Mouse (Mus musculus) activated CD4-positive, CD25-positive, alpha-beta regulatory T cell, adult 4 months (primary cell): ENCODE results near the gene Erf. TPM values are rescaled to one million over a fixed set of nuclear protein-coding genes. Genes with fewer than 3 reads are reported as not detected.
A peak's percentile ranks its signal among the peaks of the same experiment; 100 is the strongest.

Source experiments
- ATAC-seq: one replicate; pipeline ENCODE4 v1.8.0; 2017
- polyA plus RNA-seq, 2 experiments: library from polyadenylated mRNA; unstranded; fragments of 100-300 nt; shearing (Covaris generic); gene quantifications; one replicate each; pipeline ENCODE4 v1.2.1; 2017

Erf gene
- polyA plus RNA-seq, 2 experiments from 2014 or later: 0.28 to 0.38 TPM

GRCm38 (mm10) chr7:25237249-25238014 lies 13.1 kb downstream of the Erf start, which contains the start of gene Gsk3a:
Gsk3a (minus strand) TSS chr7:25237851.
- peak; percentile 65 for ATAC-seq

GRCm38 (mm10) chr7:25235526-25235925 lies 15.0 kb downstream of the Erf start:
- ATAC-seq: no peak

GRCm38 (mm10) chr7:25233061-25233460 lies 17.5 kb downstream of the Erf start:
- ATAC-seq: no peak

- ATAC-seq: no peak
These were observed 18.4 kb downstream of the Erf start for GRCm38 (mm10) chr7:25232101-25232648.

- no peak for ATAC-seq
These were observed 19.8 kb downstream of the Erf start for GRCm38 (mm10) chr7:25230690-25231285.

- no peak for ATAC-seq
These were observed 22.8 kb downstream of the Erf start for GRCm38 (mm10) chr7:25227523-25228300.

GRCm38 (mm10) chr7:25222275-25222967 lies 28.1 kb downstream of the Erf start:
- ATAC-seq: no peak

- ATAC-seq: peak; percentile 75
These were observed 29.3 kb downstream of the Erf start, which contains the start of gene Zfp526 for GRCm38 (mm10) chr7:25221102-25221883. Zfp526 (plus strand) TSS chr7:25221425.

- ATAC-seq: no peak
These were observed 30.0 kb downstream of the Erf start, which contains the start of gene Dedd2 for GRCm38 (mm10) chr7:25220457-25221101. Dedd2 (minus strand) TSS chr7:25220615.

GRCm38 (mm10) chr7:25219756-25220456 lies 30.7 kb downstream of the Erf start:
- ATAC-seq: peak; percentile 70

- no peak for ATAC-seq
These were observed 31.2 kb downstream of the Erf start for GRCm38 (mm10) chr7:25219416-25219750.

- no peak for ATAC-seq
These were observed 31.7 kb downstream of the Erf start for GRCm38 (mm10) chr7:25218705-25219415.

- no peak for ATAC-seq
These were observed 32.7 kb downstream of the Erf start for GRCm38 (mm10) chr7:25217653-25218395.

- ATAC-seq: no peak
These were observed 36.4 kb downstream of the Erf start for GRCm38 (mm10) chr7:25214172-25214571.

GRCm38 (mm10) chr7:25213099-25213498 lies 37.5 kb downstream of the Erf start:
- peak; percentile 20 for ATAC-seq

- ATAC-seq: no peak
These were observed 40.1 kb downstream of the Erf start for GRCm38 (mm10) chr7:25210482-25210881.

- peak; percentile 63 for ATAC-seq
These were observed 41.4 kb downstream of the Erf start for GRCm38 (mm10) chr7:25209161-25209622.

- peak; percentile 35 for ATAC-seq
These were observed 44.3 kb downstream of the Erf start for GRCm38 (mm10) chr7:25206094-25206830.
